Mouse (Mus musculus): ENCODE measurements around the gene Cep104.

The Cep104 gene

DNA sequence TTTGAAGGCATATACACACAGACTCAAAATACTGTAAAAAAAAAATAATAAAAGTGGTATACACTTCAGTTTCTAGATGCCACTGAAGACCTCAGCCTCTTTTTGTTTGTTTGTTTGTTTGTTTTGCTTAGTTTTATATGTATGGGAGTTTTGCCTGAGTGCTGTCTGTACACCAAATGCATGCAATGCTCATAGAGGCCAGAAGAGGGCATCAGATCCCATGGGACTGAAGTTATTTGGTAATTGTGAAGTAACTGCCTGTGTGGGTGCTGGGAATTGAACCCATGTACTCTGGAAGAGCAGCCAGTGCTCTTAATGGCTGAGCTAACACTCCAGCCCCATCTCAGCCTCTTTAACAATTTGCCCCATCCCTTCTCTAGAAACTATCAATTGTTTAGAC, 53.7 kb downstream of the Cep104 start:
- in situ Hi-C loops (cut with MboI, MseI), result no loop called here

DNA sequence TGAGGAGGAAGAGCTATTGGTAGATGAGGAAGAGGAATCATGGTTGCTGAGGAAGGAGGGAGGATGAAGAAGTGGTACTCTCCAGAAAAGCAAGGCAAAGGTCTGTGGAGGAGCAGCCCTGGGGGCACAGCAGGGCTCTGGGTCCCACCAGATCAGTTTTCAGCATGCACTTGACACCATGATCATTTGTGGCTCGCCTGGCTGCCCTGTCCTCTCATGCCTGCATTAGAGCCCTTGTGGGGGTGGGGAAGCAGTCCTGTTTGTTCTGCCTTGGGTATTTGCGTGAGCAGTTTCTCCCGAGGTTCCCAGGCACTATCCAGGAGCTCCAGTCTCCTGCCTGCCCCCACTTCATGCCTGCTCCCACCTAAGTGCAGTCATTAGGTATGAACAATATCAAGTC, 62.1 kb downstream of the Cep104 start:
- in situ Hi-C loops (cut with MboI, MseI), result no loop called here

DNA sequence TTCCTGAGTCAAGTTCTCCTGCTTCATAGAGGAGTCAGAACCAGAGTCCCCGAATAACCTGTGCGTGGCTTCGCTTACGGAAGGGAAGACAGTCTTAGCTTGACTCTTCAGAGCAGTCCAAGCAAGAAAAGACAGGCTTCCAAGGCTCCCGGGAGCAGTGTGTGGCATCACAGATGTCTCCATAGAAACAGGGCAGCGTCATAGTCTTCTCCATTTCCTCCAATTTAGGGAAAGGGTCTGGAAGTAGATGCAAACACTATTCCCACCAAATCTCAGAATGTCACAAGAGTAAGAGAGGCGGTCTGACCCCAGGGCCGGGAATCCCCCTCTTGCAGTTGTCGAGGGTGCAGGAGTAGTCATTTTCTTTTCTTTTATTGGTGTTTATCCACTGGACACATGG, 67.6 kb downstream of the Cep104 start, which contains the start of gene Ccdc27:
Ccdc27 (minus strand) TSS at position 101 of the 400 bp plus-strand sequence.
- in situ Hi-C loops (cut with MboI, MseI), result no loop called here

DNA sequence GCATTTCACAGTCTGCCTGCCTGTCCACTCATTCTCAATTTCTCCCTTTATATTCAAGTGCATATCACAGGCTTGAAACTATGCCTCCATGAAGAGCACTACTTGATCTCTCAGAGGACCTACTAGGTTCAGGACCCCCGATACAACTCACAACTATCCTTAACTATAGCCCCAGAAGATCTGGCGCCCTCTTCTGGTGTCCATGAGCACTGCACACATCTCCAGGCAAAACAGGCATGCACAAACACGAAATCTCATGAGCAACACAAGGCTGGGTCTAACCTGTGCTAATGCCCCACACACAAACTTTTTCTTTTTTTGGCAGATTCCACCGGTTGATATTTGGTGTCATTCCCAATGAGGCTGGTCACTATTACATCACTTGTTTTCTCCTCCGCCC, 70.8 kb downstream of the Cep104 start:
- in situ Hi-C loops (cut with MboI, MseI), result no loop called here

DNA sequence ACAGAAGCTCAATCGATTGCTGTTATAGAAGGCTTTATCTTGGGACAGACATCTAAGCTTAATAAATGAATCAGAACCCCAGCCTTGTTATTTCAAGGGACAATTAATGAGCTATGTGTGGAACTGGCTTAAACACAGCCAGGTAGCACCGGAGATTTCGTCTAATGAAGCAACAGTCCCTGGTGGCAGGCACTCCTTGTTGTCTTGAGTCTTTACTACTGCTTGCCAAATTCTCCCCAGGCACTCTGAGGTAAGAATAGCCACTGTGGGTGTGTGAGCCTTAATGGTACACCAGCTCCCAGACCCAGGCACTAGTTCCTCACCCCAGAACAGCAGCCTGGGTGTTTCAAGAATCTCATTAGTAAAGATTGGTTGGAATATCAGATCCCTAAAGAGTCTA, 76.4 kb downstream of the Cep104 start:
- in situ Hi-C loops (cut with MboI, MseI), result loop anchor here in 1 of 2 experiments (5.0 kb wide), 1 partner anchor 156 kb away; no protein-coding TSS in a partner anchor

DNA sequence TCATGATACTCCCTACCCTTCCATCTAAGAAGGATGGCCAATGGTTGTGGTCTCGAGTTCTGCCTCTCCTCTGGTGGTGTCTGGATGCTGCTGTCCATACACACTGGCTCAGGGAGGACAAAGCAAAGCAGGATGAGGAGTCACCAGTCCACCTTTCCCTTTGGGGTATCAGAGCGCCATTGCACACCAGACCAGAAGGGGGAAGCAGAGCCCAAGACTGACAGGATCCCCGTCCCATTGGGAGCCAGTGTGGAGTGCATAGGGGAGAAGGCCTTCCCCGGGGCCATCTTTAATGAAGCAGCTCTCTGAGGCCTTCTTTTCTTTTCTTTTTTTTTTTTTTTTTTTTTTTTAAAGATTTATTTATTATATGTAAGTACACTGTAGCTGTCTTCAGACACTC, 78.1 kb downstream of the Cep104 start:
- in situ Hi-C loops (cut with MboI, MseI), result loop anchor here in 1 of 2 experiments (5.0 kb wide), 1 partner anchor 154 kb away; no protein-coding TSS in a partner anchor

GRCm38 (mm10) chr4:154055482-154055881, 80.5 kb downstream of the Cep104 start:
- in situ Hi-C loops (cut with MboI, MseI), result no loop called here

- in situ Hi-C loops (cut with MboI, MseI), result no loop called here
Observed at GRCm38 (mm10) chr4:154056046-154056445, 81.1 kb downstream of the Cep104 start.

GRCm38 (mm10) chr4:154056661-154057060, 81.7 kb downstream of the Cep104 start:
- in situ Hi-C loops (cut with MboI, MseI), result no loop called here

- in situ Hi-C loops (cut with MboI, MseI), result no loop called here
Observed at GRCm38 (mm10) chr4:154057696-154058095, 82.7 kb downstream of the Cep104 start.
